Mouse (Mus musculus): ENCODE data around the gene Atxn7l3. TPM values are rescaled to one million over a fixed set of nuclear protein-coding genes. Genes with fewer than 3 reads are reported as not detected.

Atxn7l3 gene
- polyA plus RNA-seq, 1 experiment from 2014 or later = 9.6 TPM

DNA sequence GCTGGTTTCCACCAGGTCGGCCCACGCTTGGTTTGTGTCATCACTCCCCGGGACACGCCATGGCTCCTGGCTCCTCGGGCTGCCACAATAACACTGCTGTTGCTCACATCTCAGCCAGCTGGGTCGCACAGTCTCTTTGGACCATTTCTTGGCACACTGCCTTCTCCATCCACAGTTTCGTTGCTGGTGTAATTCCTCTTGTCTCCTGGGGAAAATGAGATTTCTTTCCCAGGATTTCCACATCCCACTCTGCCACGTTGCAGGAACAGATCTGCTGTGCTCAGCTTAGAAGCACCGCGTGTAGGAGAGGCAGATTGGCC, 24.2 kb upstream of the Atxn7l3 start:
- Histone ChIP-seq H3K4me1 (ENCODE audit: insufficient read depth, low read depth, low read length) (peaks cover 3% of the 10 kb centered on the region; the same call in 1 of the 2 replicates), H3K27ac (ENCODE audit: low read length) (peak overlapping the region; percentile 99), H3K27me3 (replicated peaks; ENCODE audit: insufficient read depth, low read length) (no peaks in the 10 kb centered on the region), H3K9me3 (ENCODE audit: low read length) (no peaks in the 10 kb centered on the region), H3K4me3 (ENCODE audit: low read depth, low read length) (peak overlapping the region; percentile 99), H3K9ac (replicated peaks; ENCODE audit: low read depth) (peak overlapping the region; percentile 98; the same call in 1 of the 2 replicates), H3K4me2 (replicated peaks; ENCODE audit: low read depth, low read length) (peak overlapping the region; percentile 69), H3K36me3 (ENCODE audit: insufficient read depth, low read length) (no peaks in the 10 kb centered on the region)
- TF ChIP-seq CTCF (IDR thresholded peaks at IDR 0.05) (peak; percentile 48), EP300 (IDR thresholded peaks at IDR 0.05) (no peak)
- peak; percentile 94 for DNase-seq (ENCODE audit: low spot score)
- WGBS = 12% methylated on average over 10 of the region's 10 CpGs
- peak; percentile 14 for ATAC-seq

DNA sequence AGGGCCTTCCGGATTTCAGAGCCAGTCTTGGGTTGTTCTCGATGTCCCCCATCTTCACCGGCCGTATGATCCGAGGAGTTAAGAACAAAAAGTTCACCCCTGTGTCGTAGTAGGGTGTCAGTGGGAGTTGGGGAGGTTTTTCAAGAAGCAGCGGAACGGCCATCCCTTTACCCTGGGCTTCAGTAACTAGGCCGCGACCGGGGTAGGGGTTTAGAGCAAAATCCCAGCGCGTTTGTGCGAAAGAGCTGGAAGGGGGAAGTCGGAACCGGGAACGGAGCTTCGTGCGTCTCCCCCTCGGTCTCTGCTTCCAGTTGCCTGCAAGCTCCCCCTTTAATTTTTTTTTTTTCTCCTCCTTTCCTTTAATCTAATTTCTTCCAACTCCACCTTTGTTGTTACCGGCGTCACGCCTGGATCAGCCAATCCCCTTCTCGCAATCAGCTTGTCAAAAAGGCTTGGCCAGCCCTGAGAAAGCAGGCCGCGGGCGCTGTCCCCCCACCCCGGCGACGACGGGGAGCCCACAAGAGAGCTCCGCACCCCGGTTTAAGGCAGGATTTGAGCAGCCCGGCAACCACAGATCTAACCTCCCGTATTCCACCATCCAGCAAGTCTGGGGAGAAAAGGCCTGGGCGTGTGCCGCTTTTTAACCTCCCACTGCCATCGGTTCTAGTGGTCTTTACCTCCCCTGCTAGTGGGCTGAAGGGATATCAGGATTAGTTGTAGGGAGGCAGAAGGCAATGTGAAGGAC, 23.7 kb upstream of the Atxn7l3 start:
- TF ChIP-seq EP300 (IDR thresholded peaks at IDR 0.05) (no peak), CTCF (IDR thresholded peaks at IDR 0.05) (no peak)
- H3K27me3 ChIP-seq (replicated peaks; ENCODE audit: insufficient read depth, low read length) = no peaks in the 10 kb centered on the region
- DNase-seq (ENCODE audit: low spot score) (peak; percentile 94), ATAC-seq (peak; percentile 9; the same call in 1 of the 2 replicates)
- no peaks in the 10 kb centered on the region for H3K9me3 ChIP-seq (ENCODE audit: low read length)
- H3K4me3 ChIP-seq (ENCODE audit: low read depth, low read length) = peak overlapping the region; percentile 99
- peak overlapping the region; percentile 98 for H3K9ac ChIP-seq (replicated peaks; ENCODE audit: low read depth)
- no peaks in the 10 kb centered on the region for H3K36me3 ChIP-seq (ENCODE audit: insufficient read depth, low read length)
- H3K4me2 ChIP-seq (replicated peaks; ENCODE audit: low read depth, low read length) = peak overlapping the region; percentile 69
- H3K4me1 ChIP-seq (ENCODE audit: insufficient read depth, low read depth, low read length) = peaks cover 3% of the 10 kb centered on the region; the same call in 1 of the 2 replicates
- H3K27ac ChIP-seq (ENCODE audit: low read length) = peak overlapping the region; percentile 99
- 1% methylated on average over 38 of the region's 38 CpGs for WGBS

- Histone ChIP-seq H3K9ac (replicated peaks; ENCODE audit: low read depth) (peak within 1 kb of the TSS; percentile 98), H3K27me3 (replicated peaks; ENCODE audit: insufficient read depth, low read length) (no peaks in the 10 kb centered on the region), H3K9me3 (ENCODE audit: low read length) (no peaks in the 10 kb centered on the region), H3K36me3 (ENCODE audit: insufficient read depth, low read length) (0 out of 2 replicates have a peak, but pooled peaks cover under 1% of the 10 kb centered on the region), H3K4me3 (ENCODE audit: low read depth, low read length) (peak within 1 kb of the TSS; percentile 99), H3K4me1 (ENCODE audit: insufficient read depth, low read depth, low read length) (peaks cover 3% of the 10 kb centered on the region; the same call in 1 of the 2 replicates), H3K27ac (ENCODE audit: low read length) (peak within 1 kb of the TSS; percentile 99), H3K4me2 (replicated peaks; ENCODE audit: low read depth, low read length) (peak within 1 kb of the TSS; percentile 69)
- ATAC-seq (peak; percentile 5), DNase-seq (ENCODE audit: low spot score) (peak; percentile 92)
- WGBS = 0% methylated on average over 25 of the region's 25 CpGs
- TF ChIP-seq CTCF (IDR thresholded peaks at IDR 0.05) = 0 out of 2 replicates have a peak, but pooled peaks have one; percentile 2
- TF ChIP-seq EP300 (IDR thresholded peaks at IDR 0.05) = no peak
Observed at GRCm38 (mm10) chr11:102319410-102319792, 23.0 kb upstream of the Atxn7l3 start, which contains the start of gene Ubtf. Gene Ubtf, minus strand, starts transcription at chr11:102319742.

DNA sequence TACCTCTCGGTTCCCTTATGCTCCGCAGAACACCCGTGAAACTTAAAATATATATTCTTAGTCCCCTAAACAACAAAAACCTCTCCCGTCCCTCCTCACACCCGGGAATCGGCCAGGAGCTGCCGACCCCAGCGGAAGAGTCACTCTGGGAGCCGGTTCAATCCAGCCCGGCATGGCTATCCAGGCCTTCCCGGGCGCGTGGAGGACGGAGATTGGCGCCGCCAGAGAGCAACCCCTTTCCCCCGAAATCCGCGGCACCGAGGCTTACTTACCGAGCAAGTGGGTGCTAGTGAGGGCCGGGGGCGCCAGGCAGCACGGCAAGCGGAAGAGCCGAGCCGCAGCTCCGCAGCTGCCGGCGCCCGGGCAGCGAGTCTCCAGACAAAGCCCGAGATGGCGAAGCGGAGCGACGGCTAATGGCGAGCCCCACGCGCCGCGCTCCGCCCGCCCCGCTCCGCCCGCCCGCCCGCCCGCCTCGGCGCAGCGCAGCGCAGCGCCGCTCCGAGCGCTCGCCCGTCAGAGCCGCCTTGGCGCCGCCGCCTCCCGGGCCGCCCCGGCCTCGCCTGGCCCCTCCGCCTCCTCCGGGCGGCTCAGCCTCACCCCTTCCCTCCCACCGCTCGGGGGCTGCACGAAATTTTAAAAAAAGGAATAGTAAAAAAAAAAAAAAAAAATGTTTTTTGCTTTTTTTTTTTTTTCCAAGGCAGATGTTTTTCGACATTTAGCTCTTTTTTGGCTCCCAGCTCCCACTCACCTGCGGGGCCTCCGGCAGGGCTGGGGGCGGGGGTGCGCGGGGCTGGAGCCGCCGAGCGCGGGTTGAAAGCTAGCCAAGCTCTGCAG, 22.4 kb upstream of the Atxn7l3 start:
- Histone ChIP-seq H3K9me3 (ENCODE audit: low read length) (no peaks in the 10 kb centered on the region), H3K9ac (replicated peaks; ENCODE audit: low read depth) (peak overlapping the region; percentile 98), H3K36me3 (ENCODE audit: insufficient read depth, low read length) (peaks cover 7% of the 10 kb centered on the region; the same call in 1 of the 2 replicates), H3K4me3 (ENCODE audit: low read depth, low read length) (peak overlapping the region; percentile 99), H3K4me2 (replicated peaks; ENCODE audit: low read depth, low read length) (peak overlapping the region; percentile 69), H3K4me1 (ENCODE audit: insufficient read depth, low read depth, low read length) (peaks cover 3% of the 10 kb centered on the region; the same call in 1 of the 2 replicates), H3K27ac (ENCODE audit: low read length) (peak overlapping the region; percentile 99), H3K27me3 (replicated peaks; ENCODE audit: insufficient read depth, low read length) (no peaks in the 10 kb centered on the region)
- ATAC-seq = peak; percentile 18
- TF ChIP-seq CTCF (IDR thresholded peaks at IDR 0.05) = no peak
- no peak for TF ChIP-seq EP300 (IDR thresholded peaks at IDR 0.05)
- WGBS = under 1% methylated on average over 54 of the region's 84 CpGs
- DNase-seq (ENCODE audit: low spot score) = peak; percentile 74

- H3K27ac ChIP-seq (ENCODE audit: low read length) = peak overlapping the region; percentile 99
- DNase-seq (ENCODE audit: low spot score) (peak; percentile 94), ATAC-seq (peak; percentile 63)
- H3K27me3 ChIP-seq (replicated peaks; ENCODE audit: insufficient read depth, low read length) = no peaks in the 10 kb centered on the region
- H3K36me3 ChIP-seq (ENCODE audit: insufficient read depth, low read length) = peaks cover 14% of the 10 kb centered on the region; the same call in 1 of the 2 replicates
- 4% methylated on average over 48 of the region's 77 CpGs for WGBS
- H3K4me3 ChIP-seq (ENCODE audit: low read depth, low read length) = peak overlapping the region; percentile 99
- H3K9me3 ChIP-seq (ENCODE audit: low read length) = no peaks in the 10 kb centered on the region
- H3K9ac ChIP-seq (replicated peaks; ENCODE audit: low read depth) = peak overlapping the region; percentile 98
- H3K4me2 ChIP-seq (replicated peaks; ENCODE audit: low read depth, low read length) = peak overlapping the region; percentile 69
- TF ChIP-seq CTCF (IDR thresholded peaks at IDR 0.05) (no peak), EP300 (IDR thresholded peaks at IDR 0.05) (no peak)
- H3K4me1 ChIP-seq (ENCODE audit: insufficient read depth, low read depth, low read length) = peaks cover 3% of the 10 kb centered on the region; the same call in 1 of the 2 replicates
Observed at GRCm38 (mm10) chr11:102317901-102318575, 21.6 kb upstream of the Atxn7l3 start.
